Mouse (Mus musculus): ENCODE measurements around the gene Arhgef12. TPM values are rescaled to one million over a fixed set of nuclear protein-coding genes. Genes with fewer than 3 reads are reported as not detected.
A peak's percentile ranks its signal among the peaks of the same experiment; 100 is the strongest.

Arhgef12 gene
- total RNA-seq, 2 experiments from 2014 or later, result 104 to 112 TPM

DNA sequence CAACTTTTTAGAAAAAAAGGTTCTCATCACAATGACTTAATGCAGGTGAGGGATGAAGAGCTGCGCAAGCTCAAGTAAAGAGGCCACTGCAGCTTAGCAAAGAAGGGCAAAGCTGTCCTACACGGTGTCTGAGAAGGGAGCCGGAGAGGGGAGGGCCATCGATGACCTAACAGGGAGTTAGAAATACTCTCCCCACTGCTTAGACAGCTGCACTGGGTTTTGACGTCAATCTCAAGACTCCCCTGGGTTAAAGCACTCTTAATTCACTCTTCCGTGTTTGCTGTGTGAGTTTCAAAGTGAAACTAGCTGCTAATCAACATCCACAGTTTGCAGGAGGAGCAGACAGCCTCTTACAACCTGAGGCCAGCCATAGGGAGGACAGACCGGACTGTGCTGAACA lies 30.9 kb downstream of the Arhgef12 start:
- DNase-seq, result no peak

DNA sequence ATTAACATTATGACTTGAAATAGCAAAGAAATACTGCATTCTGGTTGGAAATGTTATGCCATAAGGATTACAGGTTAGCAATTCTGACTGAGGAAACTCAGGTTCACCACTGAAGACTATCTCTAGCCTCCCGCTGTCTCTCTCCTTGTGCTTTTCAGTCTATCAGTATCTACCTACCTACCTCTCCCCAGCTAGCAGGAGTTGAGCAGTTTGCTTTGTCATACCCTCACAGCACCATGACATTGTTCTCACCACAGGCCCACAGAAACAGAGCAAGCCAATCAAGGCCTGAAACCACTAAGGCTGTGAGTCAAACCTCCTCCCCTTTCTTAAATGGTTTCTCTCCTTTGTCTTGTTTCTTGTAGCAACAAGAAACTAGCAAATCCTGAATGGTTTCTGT lies 32.4 kb downstream of the Arhgef12 start:
- DNase-seq, result no peak

DNA sequence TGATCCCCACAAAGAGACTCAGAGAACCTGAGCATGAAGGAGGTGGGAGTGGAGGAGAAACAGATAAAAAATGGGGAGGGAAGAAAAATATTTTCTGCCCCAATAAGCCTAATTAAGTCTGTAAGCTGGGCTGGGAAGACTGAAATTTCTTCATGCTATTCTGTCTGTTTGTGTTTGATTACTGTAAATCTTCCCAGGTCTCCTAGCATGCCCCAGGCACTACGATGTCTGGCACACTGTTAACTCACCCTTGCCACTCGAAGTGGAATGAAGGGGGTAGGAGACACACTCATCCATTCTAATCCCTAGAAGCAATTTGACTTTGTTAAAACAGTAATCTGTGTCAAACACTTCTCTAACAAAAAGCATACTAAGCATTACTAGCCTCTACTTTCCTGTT lies 35.3 kb downstream of the Arhgef12 start:
- DNase-seq, result no peak

DNA sequence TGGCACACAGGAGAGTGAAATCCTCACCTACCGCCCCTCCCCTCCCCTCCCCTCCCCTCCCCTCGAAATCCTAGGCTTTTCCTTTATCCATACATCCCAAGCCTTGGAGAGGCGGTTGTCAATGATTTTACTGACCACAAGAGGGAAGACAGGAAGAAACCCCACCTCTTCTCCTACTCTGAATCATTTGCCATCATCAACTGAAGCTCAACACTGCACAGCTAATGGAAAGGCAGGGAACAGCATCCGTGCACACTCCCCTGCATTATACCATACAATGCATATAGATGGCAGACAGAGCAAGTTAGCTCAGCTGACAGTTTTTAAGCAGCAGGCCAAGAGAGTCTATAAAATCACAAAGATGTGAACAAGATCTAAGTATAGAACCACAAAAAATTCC lies 35.9 kb downstream of the Arhgef12 start:
- DNase-seq, result no peak

DNA sequence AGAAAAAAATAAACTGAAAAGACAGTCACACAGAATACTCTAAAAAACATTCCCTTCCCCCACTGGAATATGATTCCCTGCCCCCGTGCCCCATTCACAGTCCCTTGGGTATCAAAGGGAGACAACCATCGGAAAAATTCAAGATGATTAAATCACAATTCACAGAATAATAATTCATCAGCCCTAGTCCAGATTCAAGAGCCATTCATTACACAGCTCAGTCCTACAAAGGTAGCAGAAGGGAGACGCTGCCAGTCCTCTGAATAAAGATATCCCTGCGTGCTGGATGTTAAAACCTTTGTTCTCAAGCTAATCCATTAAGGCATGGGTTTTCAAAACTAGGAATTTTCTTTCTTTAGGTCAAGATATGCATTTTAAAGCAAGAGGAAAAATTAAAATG lies 36.5 kb downstream of the Arhgef12 start:
- no peak for DNase-seq

DNA sequence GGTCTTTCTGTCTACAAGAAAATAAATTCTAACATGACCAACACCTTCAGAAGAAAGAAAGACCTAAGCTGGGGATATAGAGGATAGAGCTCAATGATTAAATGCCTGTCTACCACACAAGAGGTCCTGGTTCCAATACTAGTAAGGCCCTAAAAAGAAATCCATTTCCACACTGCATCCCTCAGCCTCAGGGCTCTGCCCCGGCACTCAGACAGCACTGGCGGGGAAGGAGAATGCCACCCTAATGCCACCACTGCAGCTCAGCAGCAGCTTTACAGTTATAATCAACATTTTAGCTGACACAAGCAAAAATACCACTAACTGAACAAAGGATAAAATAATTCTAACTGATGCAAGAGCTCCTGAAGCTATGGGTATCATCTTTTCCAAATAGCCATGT lies 36.9 kb downstream of the Arhgef12 start:
- DNase-seq, result no peak

DNA sequence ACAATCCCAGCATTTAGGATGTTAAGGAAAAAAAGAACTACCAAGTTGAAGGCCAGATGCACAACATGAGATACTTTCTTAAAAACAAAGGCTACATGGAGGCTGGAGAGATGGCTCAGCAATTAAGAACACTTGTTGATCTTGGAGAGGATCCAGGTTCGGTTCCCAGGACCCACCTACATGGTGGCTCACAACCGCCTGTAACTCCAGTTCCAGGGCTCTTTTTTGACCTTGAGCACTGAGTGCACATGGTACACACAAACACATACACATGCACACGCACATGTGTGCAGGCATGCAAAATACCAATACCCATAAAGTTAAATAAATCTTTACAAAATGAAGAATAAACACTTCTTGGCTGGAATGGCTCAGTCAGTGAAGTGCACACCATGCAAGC lies 39.1 kb downstream of the Arhgef12 start:
- no peak for DNase-seq

DNA sequence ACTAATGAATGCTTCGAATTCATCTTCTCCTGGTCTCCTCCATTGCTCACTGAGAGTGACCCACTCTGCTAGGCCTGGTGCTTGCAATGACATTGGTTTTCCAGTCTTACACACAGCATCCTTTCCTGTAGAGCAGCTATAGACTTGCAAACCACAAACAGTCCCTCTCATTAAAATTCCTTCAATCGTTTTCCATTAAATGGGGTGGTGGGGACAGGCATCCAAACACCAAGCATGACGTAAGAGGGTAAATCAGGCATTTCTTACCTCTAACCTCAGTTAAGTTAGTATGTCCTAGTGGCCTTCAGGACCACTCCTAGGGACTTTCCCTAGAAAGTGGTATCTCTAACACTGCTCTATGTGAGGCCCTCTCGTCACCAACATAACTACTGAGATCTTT lies 41.8 kb downstream of the Arhgef12 start:
- DNase-seq, result no peak

DNA sequence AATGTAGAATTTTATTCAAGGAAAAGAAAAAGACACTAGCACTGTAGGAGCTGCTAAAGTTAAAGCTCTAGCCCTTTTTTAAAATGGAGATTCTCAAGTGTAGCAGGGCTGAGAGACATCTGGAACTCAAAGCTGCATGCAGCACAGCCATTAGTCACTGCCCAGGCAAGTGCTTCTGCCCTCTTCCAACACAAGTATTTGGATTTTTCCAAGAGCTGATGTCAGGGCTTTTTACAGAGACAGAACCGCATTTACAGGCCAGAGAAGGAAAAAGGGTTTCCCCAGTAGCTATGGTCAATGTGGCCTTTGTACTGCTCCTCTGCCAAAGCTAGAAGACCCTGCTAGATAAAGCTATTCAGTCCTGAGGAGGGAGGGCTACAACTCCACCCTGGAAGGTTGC lies 45.5 kb downstream of the Arhgef12 start:
- DNase-seq, result no peak

DNA sequence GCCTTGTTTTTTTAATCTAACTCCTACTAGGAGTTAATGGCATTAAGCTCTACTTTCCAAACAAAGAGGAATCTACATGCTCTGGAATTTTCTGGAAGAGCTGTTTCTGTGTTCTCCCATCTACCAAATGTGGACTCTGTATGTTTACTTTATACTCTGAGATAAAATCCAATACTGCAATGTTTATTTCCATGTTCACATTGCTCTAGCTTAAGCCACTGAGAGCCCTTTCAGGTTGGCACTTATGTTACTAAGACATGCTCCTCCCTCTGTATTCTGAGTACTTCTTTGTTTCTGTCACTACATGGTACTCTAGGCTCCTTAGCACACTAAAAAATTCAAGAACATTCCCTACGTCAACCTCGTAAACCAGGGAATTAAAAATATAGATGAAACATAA lies 56.6 kb downstream of the Arhgef12 start:
- no peak for DNase-seq

DNA sequence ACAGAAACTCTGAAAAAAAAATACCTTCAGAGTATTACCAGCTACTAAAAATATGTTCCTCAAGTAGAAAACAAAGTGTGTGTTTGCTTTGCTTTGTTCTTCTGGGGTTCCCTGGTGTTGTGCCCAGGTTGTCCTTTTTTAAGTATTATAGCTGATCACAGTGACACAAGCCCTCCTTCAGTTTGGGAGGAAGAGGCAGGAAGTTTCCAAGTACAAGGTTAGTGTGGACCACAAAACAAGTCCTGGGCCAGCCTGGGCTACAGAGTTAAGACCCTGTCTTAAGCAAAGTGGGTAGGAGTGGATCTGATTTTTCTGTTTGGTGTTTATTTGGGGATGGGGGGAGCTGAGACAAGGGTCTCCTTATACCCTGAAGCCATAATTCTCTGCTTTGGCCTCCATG lies 62.6 kb downstream of the Arhgef12 start:
- DNase-seq, result no peak

DNA sequence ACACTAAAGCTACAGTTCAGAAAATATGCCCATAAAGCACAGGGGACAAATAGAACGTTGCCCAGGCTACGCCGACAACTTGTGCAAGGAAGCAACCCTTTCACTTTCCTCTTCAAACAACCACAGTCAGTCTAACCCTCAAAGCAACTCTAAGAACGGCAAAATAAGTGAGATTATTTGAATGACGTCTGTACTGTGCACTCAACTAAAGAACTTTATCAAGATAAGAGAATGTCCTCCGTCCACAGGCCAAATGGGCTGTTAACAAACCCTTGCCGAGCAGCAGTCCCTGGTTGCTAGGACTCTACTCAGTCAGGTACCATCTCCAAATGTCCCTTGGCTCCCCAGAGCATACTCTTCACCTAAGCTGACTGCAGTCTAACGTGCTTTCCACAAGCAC lies 68.6 kb downstream of the Arhgef12 start:
- DNase-seq, result no peak

DNA sequence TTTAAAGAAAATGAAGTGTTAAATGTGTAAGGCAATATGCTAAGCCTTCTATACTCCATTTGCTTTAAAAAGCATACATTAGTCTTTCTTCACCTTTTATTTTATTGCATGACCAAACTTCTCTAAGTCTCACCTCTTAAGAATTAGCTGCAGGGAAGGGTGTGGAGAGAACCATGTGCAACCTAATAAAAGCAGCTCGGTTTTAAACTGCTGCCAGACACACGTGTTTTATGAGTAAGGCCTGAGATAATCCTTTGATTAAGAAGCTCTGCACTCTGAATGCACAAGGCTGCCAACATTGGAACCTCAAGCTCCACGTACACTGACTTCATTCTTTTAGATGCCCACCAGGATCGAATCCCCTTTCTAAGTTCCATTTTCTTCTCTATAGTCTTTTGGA lies 71.8 kb downstream of the Arhgef12 start:
- DNase-seq, result no peak

DNA sequence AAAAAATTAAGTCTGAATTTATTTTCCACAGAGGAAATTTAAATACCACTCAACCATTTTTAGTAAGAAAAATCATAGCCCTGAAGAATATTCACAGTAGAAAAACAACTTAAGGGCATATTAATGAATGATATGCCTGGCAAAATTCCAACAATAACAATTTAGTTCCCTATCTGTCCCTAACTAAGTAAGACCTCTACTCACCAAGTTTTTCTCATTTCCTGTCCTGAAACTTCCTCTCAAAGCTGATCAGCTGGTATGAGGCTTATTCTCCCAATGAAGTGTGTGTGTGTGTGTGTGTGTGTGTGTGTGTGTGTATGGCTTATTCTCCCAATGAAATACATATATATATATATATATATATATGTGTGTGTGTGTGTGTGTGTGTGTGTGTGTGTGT lies 72.8 kb downstream of the Arhgef12 start:
- DNase-seq, result no peak

DNA sequence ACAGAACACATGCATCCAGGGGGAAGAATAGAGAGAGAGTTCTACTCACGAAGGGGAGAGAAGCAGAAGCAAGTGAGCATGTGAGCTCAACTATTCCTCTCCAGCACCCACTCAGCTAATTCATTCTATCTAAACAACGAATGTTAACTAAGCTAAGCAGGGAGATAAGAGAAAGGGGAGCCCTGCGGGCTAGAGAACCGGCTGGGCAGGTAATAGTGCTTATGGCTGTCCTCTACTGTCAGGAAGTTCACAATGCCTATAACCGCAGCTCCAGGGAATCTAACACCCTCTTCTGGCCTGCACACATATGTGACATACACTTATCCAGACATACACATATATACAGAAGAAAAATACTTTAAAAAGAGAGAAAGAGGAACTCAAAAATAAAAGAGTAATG lies 79.3 kb downstream of the Arhgef12 start:
- no peak for DNase-seq

DNA sequence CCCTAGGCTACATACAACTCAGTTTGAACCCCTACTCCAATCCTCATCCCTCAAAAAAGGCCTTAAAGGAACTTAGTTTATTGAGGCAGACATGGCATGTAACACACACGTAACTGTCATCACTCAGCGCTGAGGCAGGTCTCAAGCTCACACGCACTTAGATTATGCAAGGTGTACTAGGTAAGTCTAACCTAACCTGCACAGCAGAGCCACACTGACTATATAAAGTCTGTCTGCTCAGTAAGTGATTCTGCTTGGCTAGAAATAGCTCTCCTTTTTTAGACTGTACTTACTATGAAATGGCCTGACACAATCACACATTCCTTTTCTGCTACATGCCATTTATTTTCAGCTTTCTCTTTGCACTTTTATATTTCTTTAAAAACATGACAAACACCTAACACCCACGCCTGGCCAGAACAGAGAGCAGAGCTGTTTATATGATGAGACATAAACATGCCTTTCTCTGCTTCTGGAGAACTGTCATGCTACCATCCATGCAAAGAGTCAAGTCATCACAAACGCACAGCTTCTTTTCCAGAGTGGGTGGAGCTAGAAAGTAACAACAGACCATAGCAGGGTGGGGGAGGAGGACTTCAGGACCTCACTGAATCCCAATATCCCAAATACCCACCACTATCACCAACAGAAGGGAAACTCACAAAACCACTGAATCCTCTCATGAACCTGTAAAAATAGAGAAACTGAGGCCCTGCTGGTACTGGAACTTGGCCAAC lies 85.4 kb downstream of the Arhgef12 start:
- DNase-seq, result no peak

DNA sequence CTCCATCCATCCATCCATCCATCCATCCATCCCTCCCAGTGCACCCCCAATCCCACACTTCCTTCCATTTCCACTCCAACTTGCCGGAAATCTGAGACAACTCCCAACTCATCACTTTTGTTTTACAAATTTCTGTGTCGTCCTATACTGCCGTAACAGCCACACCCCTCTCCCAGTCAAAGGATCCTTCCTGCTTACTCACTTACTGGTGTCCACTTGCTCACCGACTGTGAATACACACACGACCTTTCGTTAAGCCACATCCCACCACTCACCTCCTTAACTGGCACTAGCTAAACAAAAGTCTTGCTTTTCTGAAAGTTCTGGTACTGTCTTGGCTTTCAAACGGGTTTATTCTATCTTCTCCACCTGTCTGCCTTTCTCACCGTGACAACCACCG lies 87.4 kb downstream of the Arhgef12 start:
- no peak for DNase-seq

DNA sequence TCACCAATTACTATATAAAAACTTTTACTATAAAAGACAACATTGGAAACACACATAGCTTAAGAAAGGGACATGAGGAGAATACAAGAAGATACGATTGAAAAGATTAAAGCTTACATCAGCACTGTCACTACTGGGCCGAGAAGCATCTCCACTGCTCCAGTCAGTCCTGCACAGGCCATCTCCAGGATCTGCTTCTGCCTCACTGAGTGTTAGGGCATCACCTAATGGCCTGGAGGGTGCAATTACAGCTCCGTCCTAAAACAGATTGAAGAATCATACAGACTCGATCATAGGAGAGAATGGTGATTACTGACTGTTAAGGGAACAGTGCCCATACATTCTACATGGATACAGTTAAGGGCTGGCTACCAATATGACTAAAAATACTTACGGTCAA lies 91.3 kb downstream of the Arhgef12 start:
- DNase-seq, result no peak

DNA sequence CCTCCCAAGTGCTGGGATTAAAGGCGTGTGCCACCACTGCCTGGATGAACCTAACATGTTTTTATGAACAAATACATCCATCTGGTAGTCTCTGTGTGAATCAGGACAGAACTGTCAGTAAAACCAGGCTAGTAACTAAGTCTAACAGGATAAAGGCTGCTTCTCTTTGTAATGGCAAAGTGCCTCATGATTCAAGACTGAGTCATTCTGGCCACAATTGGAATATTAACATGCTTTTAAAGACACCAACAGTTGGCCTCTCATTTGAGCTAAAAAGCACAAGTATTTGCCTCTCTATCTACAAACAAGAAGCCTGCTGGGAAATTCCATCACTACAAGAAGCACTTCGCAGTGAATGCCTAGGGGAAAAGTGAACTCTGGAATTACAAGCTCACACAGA lies 91.7 kb downstream of the Arhgef12 start:
- peak; percentile 10 for DNase-seq

DNA sequence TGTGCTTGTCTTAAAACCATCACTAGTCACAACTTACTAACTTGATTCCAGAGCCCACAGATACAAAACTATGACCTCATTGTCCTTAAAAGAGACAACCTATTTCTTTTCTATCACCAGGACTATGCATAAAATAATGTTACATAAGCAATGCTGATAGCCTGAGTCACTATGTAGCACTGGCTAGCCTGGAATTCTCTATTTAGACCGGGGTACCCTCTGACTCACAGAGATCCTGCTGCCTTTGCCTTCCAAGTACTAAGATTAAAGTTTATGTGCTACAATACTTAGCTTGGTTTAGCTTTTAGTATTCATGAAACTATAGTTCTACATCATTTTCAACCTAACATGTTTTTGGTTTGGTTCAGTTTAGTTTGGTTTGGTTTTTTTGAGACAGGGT lies 92.2 kb downstream of the Arhgef12 start:
- no peak for DNase-seq

DNA sequence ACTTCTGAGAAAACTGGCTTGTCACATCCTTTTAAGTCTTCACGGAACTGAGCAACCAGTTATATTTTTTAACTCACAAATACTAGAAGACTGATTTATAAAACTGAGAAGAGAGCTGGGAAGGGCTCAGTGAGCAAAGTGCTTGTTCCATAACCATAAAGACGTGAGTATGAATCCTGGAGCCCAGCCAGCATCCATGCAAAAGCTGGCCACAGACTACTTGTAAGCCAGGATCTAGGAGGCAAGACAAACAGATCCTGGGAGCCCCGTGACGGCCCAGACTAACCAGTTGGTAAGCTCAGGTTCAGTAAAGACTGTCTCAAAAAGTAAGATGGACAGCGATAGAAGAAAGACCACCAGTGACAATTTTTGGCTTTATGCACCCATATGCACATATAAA lies 94.5 kb downstream of the Arhgef12 start:
- DNase-seq, result peak; percentile 24

DNA sequence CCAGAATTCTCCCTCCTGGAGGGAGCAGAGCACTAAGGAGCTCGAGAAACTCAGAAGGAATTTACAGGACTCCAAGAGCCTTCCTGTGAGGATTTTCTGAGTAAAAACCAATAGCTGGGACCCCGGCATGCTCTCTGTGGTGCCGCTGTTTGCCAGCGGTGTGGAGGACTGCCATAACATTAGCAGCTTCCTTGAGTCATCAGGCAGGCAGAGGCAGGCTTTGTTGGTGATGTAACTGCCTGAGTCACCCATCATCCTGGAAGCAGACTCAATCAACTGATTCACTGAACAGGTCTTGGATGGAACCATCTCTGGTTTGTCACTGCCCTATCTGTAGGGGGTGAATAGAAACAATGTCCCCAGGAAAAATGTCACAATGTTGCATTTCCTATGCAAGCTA lies 96.0 kb downstream of the Arhgef12 start:
- peak; percentile 63 for DNase-seq

DNA sequence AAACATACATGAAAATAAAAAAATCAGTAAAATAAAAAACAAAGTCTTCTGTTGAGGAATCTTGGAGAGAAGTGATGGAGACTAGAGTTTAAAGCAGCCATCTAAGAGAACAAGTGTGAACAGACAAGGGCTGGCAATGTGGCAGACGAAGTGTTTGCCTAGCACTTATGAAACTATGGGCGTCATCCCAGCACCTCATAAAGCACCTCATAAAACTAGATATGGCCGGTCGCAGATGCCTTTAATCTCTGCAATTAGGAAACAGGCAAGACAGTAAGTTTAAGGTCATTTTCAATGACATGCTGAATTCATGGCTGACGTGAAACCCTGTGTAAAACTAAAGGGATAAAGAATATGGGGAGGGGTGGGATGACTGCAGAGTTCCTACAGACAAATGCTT lies 103.2 kb downstream of the Arhgef12 start:
- no peak for DNase-seq

DNA sequence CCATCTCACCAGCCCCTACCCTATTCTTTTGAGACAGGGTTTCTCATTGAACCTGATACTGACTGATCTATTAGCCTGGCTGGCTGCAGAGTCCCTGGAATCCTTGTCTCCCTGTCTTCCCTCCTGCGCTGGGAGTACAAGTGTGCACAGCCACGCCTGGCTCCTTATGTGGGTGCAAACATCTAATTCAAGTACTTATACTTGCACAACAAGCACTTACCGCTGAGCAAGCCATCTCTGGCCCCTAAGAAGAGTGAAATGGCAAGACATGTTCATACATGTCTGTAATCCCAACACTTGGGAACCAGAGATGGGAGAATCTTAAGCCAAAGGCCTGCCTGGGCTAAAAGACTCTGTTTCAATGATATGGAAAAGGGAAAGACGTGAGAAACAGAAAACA lies 104.0 kb downstream of the Arhgef12 start:
- DNase-seq, result no peak

Data from adrenal gland, postnatal 10 days (tissue).